Mouse (Mus musculus) neural tube, embryonic 11.5 days (tissue): ENCODE data around the gene Bcat2. TPM values are rescaled to one million over a fixed set of nuclear protein-coding genes. Genes with fewer than 3 reads are reported as not detected.

Experiments used
- ATAC-seq: fragments of 200-750 bp; cut with Nextera tagmentation; 2 replicates; pipeline ENCODE4 v1.8.0; 2017; ENCODE audit warnings: moderate number of reproducible peaks, mild to moderate bottlenecking, moderate TSS enrichment, moderate library complexity; ENCODE audit not compliant: insufficient read depth, low FRiP score, low TSS enrichment
- DNase-seq: peaks from one replicate; pipeline ENCODE4 v3.0.0-alpha.2; 2015; ENCODE audit warnings: low spot score
- H3K27ac ChIP-seq: fragments of 300-500 bp; sonication (generic); 2 replicates; pipeline ENCODE4 v1.5.1; 2014; ENCODE audit warnings: low read depth, mild to moderate bottlenecking, low read length
- H3K27me3 ChIP-seq: fragments of 300-500 bp; sonication (generic); 2 replicates; pipeline ENCODE4 v1.6.1; 2014; ENCODE audit warnings: mild to moderate bottlenecking, low read length, mixed read lengths; ENCODE audit not compliant: control insufficient read depth, insufficient read depth
- H3K36me3 ChIP-seq: fragments of 300-500 bp; sonication (generic); 2 replicates; pipeline ENCODE4 v1.6.1; 2014; ENCODE audit warnings: mild to moderate bottlenecking, low read length, moderate library complexity, mixed read lengths; ENCODE audit not compliant: control insufficient read depth, insufficient read depth
- H3K4me1 ChIP-seq: fragments of 300-500 bp; sonication (generic); 2 replicates; pipeline ENCODE4 v1.6.1; 2014; ENCODE audit warnings: low read length, mixed read lengths; ENCODE audit not compliant: control insufficient read depth, insufficient read depth
- H3K4me2 ChIP-seq: fragments of 300-500 bp; sonication (generic); 2 replicates; pipeline ENCODE4 v1.6.1; 2014; ENCODE audit warnings: low read depth, mild to moderate bottlenecking, moderate library complexity
- H3K4me3 ChIP-seq: fragments of 300-500 bp; sonication (generic); 2 replicates; pipeline ENCODE4 v1.5.1; 2014; ENCODE audit warnings: low read depth, low read length
- H3K9ac ChIP-seq: fragments of 300-500 bp; sonication (generic); 2 replicates; pipeline ENCODE4 v1.6.1; 2014; ENCODE audit warnings: mild to moderate bottlenecking, low read length
- H3K9me3 ChIP-seq: fragments of 300-500 bp; sonication (generic); 2 replicates; pipeline ENCODE4 v1.6.1; 2016; ENCODE audit warnings: low read length; ENCODE audit not compliant: control insufficient read depth
- WGBS: fragments of 180-500 bp; shearing (Covaris S2); extraction: QIAGEN DNeasy Blood & Tissue Kit; methylation state at CpG from one replicate; pipeline ENCODE4 v1.1.7; 2014; 5-methylcytosine and 5-hydroxymethylcytosine counted together
- polyA plus RNA-seq: library from polyadenylated mRNA; unstranded; fragments of >200 nt; fragmentation: Nextera tagmentation; extraction: Ambion mirVana; gene quantifications from 2 replicates; pipeline ENCODE4 v1.2.1, GENCODE M21; 2014

Bcat2 gene
- polyA plus RNA-seq, 1 experiment from 2014 or later = 37.4 TPM

DNA sequence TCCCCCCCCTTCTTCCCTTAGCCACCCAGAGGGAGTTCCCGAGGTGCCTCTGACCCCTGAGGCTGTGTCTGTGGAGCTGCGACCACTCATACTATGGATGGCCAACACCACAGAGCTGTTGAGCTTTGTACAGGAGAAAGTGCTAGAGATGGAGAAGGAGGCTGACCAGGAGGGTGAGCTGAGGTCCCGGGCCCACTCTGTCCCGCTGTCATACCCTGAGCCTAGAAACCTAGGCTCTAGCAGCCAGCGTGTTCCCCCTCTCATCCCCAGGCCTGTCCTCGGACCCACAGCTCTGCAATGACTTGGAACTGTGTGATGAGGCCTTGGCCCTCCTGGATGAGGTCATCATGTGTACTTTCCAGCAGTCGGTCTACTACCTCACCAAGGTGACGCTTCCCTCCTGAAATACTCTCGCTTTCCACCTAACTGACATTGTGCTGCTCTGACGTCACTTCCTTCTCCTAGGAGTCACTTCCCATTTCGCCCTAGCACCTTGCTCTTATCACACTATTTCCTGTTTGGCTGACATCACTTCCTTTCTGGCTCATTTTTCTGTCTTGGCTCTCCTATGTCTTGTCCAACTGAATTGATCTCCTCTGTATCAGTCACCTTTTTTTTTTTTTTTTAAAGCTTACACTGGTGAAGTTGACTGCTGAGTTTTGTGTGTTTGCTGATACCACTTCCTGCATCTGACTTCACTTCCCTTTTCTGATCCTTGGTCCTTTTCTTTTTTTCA lies 65.2 kb downstream of the Bcat2 start:
- peaks cover 2% of the 10 kb centered on the region; the same call in 1 of the 2 replicates for H3K36me3 ChIP-seq
- H3K27me3 ChIP-seq = peaks cover 3% of the 10 kb centered on the region; the same call in 1 of the 2 replicates
- no peak overlapping the region for H3K4me3 ChIP-seq
- DNase-seq = no peak
- ATAC-seq = no peak
- no peaks in the 10 kb centered on the region for H3K9me3 ChIP-seq
- H3K4me2 ChIP-seq = no peak overlapping the region
- no peak overlapping the region for H3K27ac ChIP-seq
- WGBS = 93% methylated on average over 11 of the region's 11 CpGs
- peaks cover 3% of the 10 kb centered on the region; the same call in 1 of the 2 replicates for H3K4me1 ChIP-seq
- H3K9ac ChIP-seq = no peak overlapping the region

DNA sequence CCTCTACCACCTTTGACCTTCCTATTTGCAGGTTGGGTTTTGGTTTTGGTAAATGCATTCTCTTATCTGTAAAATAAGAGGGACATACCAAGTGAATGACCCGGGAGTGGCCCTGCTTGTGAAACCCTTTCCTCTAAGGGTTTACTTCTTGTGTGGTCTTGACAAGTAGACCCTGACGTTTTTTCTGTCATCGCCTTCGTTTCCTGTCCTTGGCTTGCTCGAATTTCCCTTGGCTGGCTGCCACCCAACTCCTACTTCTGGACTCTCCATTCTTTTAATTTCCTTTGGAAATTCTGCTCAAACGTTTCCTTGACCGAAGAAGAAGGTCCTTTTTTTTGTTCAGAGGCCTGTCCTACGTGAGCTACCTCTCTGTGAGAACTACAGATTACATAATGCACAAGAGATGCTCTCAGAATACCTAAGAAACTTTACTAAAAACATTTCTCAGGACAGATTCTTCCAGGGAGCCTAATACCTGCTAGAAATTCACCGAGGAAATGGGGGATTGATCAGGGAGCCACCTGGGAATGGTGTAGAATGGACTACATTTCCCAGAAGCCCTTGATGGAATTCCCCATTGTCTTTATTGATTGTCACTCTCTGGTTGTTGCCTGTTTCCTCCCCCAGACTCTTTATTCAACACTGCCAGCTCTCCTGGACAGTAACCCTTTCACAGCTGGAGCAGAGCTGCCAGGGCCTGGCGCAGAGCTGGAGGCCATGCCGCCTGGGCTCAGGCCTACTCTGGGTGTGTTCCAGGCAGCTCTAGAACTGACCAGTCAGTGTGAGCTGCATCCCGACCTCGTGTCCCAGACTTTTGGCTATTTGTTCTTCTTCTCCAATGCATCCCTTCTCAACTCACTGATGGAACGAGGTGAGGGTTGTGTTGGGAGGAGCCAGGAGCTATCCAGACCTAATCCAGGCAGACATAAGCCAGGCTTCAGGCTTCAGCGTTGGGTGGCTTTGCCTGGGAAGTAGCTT lies 66.0 kb downstream of the Bcat2 start:
- Histone ChIP-seq H3K4me2 (no peak overlapping the region), H3K36me3 (peaks cover 2% of the 10 kb centered on the region; the same call in 1 of the 2 replicates), H3K27ac (no peak overlapping the region), H3K9ac (no peak overlapping the region), H3K27me3 (peaks cover 3% of the 10 kb centered on the region; the same call in 1 of the 2 replicates), H3K4me1 (peaks cover 3% of the 10 kb centered on the region; the same call in 1 of the 2 replicates), H3K9me3 (no peaks in the 10 kb centered on the region), H3K4me3 (no peak overlapping the region)
- no peak for DNase-seq
- no peak for ATAC-seq
- WGBS = 86% methylated on average over 15 of the region's 15 CpGs

DNA sequence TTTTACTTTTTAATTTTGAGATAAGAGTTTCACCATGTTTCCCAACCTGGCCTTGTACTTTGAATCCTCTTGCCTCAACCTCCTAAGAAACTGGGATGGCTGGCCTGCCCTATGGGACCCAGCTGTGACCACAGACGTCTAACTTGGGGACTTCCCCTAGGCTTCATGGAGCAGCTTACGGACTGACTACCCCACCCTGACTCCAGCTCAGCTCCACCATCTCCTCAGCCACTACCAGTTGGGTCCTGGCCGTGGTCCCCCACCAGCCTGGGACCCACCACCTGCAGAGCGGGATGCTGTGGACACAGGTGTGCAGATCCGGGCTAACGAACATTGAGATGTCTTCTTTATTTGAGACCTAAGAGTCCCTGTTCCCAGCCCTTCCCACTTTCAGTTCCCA lies 67.8 kb downstream of the Bcat2 start:
- ATAC-seq = no peak

DNA sequence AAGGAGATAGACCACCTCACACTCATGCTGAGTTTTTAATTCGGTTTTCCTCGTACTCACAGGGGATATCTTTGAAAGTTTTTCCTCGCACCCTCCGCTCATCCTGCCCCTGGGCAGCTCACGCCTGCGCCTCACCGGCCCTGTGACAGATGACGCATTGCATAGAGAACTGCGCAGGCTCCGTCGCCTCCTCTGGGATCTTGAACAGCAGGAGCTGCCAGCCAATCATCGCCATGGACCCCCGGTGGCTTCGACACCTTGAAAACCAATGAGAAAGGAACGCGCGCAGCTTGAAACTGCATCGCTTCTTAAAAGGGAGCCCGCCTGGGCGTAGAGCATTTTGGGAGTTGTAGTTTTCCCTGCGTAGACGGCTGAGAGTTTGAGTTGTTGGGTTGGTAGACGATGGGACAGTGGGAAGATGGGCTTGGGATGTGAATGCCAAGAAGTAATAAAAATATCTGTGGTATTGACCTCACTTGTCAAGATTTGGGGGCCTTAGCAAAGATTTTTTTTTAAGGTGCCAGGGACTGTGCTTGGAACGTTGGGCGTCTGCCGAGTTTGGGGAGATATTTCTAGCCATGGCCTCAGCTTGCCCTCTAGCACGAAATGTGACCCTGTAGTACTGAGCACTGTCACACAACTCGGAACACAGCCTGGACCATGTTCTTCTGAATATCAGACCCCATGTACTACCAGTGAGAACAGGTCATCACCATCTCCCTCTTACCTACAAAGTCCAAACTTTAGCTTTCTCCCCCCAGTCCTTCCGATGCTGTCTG lies 68.9 kb downstream of the Bcat2 start:
- H3K27ac ChIP-seq = no peak overlapping the region
- 16% methylated on average over 29 of the region's 29 CpGs for WGBS
- ATAC-seq (peak; percentile 78), DNase-seq (peak; percentile 97)
- peaks cover 10% of the 10 kb centered on the region; the same call in 1 of the 2 replicates for H3K4me1 ChIP-seq
- H3K4me3 ChIP-seq = peak overlapping the region; percentile 13; the same call in 1 of the 2 replicates
- H3K9me3 ChIP-seq = no peaks in the 10 kb centered on the region
- H3K4me2 ChIP-seq = peak overlapping the region; percentile 36
- no peaks in the 10 kb centered on the region for H3K27me3 ChIP-seq
- peak overlapping the region; percentile 37; the same call in 1 of the 2 replicates for H3K9ac ChIP-seq
- H3K36me3 ChIP-seq = peaks cover 2% of the 10 kb centered on the region; the same call in 1 of the 2 replicates

More for the DNA sequence above, 67.8 kb downstream of the Bcat2 start:
- H3K4me3 ChIP-seq = no peak overlapping the region
- H3K9me3 ChIP-seq = no peaks in the 10 kb centered on the region
- H3K27me3 ChIP-seq = peaks cover under 1% of the 10 kb centered on the region; the same call in 1 of the 2 replicates
- no peak overlapping the region; the same call in 1 of the 2 replicates for H3K9ac ChIP-seq
- 94% methylated on average over 6 of the region's 6 CpGs for WGBS
- H3K27ac ChIP-seq = no peak overlapping the region
- peaks cover 2% of the 10 kb centered on the region; the same call in 1 of the 2 replicates for H3K36me3 ChIP-seq
- H3K4me1 ChIP-seq = peaks cover 8% of the 10 kb centered on the region; the same call in 1 of the 2 replicates
- no peak for DNase-seq
- no peak overlapping the region for H3K4me2 ChIP-seq

Other genes with a start within 250 kb of the Bcat2 start
- 6.5 and 8.6 TPM in 2 replicates for gene Trpm4, start 236.4 kb upstream of the Bcat2 start, polyA plus RNA-seq
- 0.87 and 1.1 TPM in 2 replicates for gene Hrc, start 234.9 kb upstream of the Bcat2 start, polyA plus RNA-seq
- 11.9 and 12.1 TPM in 2 replicates for gene Ppfia3, start 203.1 kb upstream of the Bcat2 start, polyA plus RNA-seq
- 1.6 and 3.4 TPM in 2 replicates for gene Lin7b, start 199.6 kb upstream of the Bcat2 start, polyA plus RNA-seq
- gene Snrnp70, start 174.4 kb upstream of the Bcat2 start, polyA plus RNA-seq = 66.4 and 74.1 TPM in 2 replicates
- gene Kcna7, start 164.5 kb upstream of the Bcat2 start, polyA plus RNA-seq = 0.20 TPM in 1 of 2 replicates, not detected in the other
- 1.2 and 1.6 TPM in 2 replicates for gene Ntf5, start 156.5 kb upstream of the Bcat2 start, polyA plus RNA-seq
- not detected in 2 replicates for gene Lhb, start 149.3 kb upstream of the Bcat2 start, polyA plus RNA-seq
- gene Gys1, start 135.3 kb upstream of the Bcat2 start, polyA plus RNA-seq = 32.8 and 37.2 TPM in 2 replicates
- gene Ruvbl2, start 132.1 kb upstream of the Bcat2 start, polyA plus RNA-seq = 165 and 172 TPM in 2 replicates
- 5,316 and 5,449 TPM in 2 replicates for gene Ftl1, start 110.3 kb upstream of the Bcat2 start, polyA plus RNA-seq
- gene Bax, start 103.3 kb upstream of the Bcat2 start, polyA plus RNA-seq = 193 and 206 TPM in 2 replicates
- 0.26 and 0.57 TPM in 2 replicates for gene Tulp2, start 88.3 kb upstream of the Bcat2 start, polyA plus RNA-seq
- not detected in 2 replicates for gene Gm45808, start 83.3 kb upstream of the Bcat2 start, polyA plus RNA-seq
- 2.8 and 2.9 TPM in 2 replicates for gene Dhdh, start 81.3 kb upstream of the Bcat2 start, polyA plus RNA-seq
- gene Nucb1, start 59.7 kb upstream of the Bcat2 start, polyA plus RNA-seq = 110 and 113 TPM in 2 replicates
- gene Ppp1r15a, start 43.9 kb upstream of the Bcat2 start, polyA plus RNA-seq = 16.0 and 17.7 TPM in 2 replicates
- gene Plekha4, start 43.8 kb upstream of the Bcat2 start, polyA plus RNA-seq = 1.3 and 2.3 TPM in 2 replicates
- gene Hsd17b14, start 15.3 kb upstream of the Bcat2 start, polyA plus RNA-seq = 0.78 and 1.1 TPM in 2 replicates
- not detected in 2 replicates for gene Fgf21, start 45.3 kb downstream of the Bcat2 start, polyA plus RNA-seq
- gene Fut1, start 47.1 kb downstream of the Bcat2 start, polyA plus RNA-seq = not detected in 2 replicates
- gene Izumo1, start 51.7 kb downstream of the Bcat2 start, polyA plus RNA-seq = not detected in 2 replicates
- 5.7 and 7.5 TPM in 2 replicates for gene Rasip1, start 57.3 kb downstream of the Bcat2 start, polyA plus RNA-seq
- 2.9 and 5.6 TPM in 2 replicates for gene Mamstr, start 69.8 kb downstream of the Bcat2 start, polyA plus RNA-seq
- gene Fut2, start 96.2 kb downstream of the Bcat2 start, polyA plus RNA-seq = 0.08 and 0.11 TPM in 2 replicates
- gene Ntn5, start 113.9 kb downstream of the Bcat2 start, polyA plus RNA-seq = 1.1 and 1.4 TPM in 2 replicates
- gene Sec1, start 124.2 kb downstream of the Bcat2 start, polyA plus RNA-seq = 1.7 and 2.1 TPM in 2 replicates
- gene Car11, start 129.7 kb downstream of the Bcat2 start, polyA plus RNA-seq = 11.5 and 12.4 TPM in 2 replicates
- 3.3 and 3.7 TPM in 2 replicates for gene Dbp, start 134.9 kb downstream of the Bcat2 start, polyA plus RNA-seq
- 929 and 960 TPM in 2 replicates for gene Rpl18, start 145.3 kb downstream of the Bcat2 start, polyA plus RNA-seq
- 23.7 and 25.3 TPM in 2 replicates for gene Sphk2, start 147.8 kb downstream of the Bcat2 start, polyA plus RNA-seq
- 0.28 and 0.42 TPM in 2 replicates for gene Fam83e, start 151.1 kb downstream of the Bcat2 start, polyA plus RNA-seq
- gene Spaca4, start 155.7 kb downstream of the Bcat2 start, polyA plus RNA-seq = not detected in 2 replicates
- 3.8 and 4.3 TPM in 2 replicates for gene Lmtk3, start 213.6 kb downstream of the Bcat2 start, polyA plus RNA-seq
- gene Sult2b1, start 214.5 kb downstream of the Bcat2 start, polyA plus RNA-seq = 1.1 and 1.8 TPM in 2 replicates
- gene Cyth2, start 244.4 kb downstream of the Bcat2 start, polyA plus RNA-seq = 223 and 239 TPM in 2 replicates